ENCODE assay signal across 17 mouse cellular contexts in the genomic region with DNA sequence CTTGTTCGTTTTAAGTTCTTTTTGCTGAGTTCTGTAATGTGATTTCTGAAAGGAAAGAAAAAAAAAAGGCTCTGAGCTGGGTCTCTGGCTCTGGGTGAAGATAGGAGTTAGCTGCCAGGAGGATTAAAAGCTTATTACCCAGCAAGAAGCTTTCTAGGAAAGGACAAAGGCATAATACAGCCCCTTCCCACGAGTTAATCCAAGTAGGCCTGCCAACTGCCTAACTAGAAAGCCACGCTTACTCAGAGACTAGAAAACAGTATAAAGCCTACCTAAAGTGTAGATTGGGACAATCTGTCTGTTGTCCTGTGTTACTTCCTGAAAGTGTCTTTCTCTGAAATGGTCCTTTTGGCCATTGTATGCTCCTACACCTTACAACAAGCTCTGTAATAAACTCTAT.
"Had no signal": no experiment of that assay in that cellular context is flagged by ENCODE, and none has a peak within 500 bp of the region (broad histone marks: within the 10 kb centered on the region; RNA-seq: fewer than 3 reads in every experiment).

No protein-coding gene starts in this region.

- DNase-seq: kidney, adult 8-10 months; kidney, postnatal 25 days; lung, embryonic 14.5 days; lung, postnatal 14 days; right cerebral cortex, postnatal 4 days; spleen, adult 18-20 months; thymus, adult 2 months; thymus, postnatal 4 days had no signal

- H3K27ac ChIP-seq: left cerebral cortex, adult 2 months; limb, embryonic 10.5 days; liver, embryonic 15.5 days; macrophage; neural tube, embryonic 13.5 days; stomach, embryonic 15.5 days had no signal

- H3K4me3 ChIP-seq: left cerebral cortex, adult 2 months; limb, embryonic 10.5 days; liver, embryonic 15.5 days; megakaryocyte, embryonic 14.5 days; neural tube, embryonic 13.5 days; stomach, embryonic 15.5 days had no signal

- H3K4me1 ChIP-seq: limb, embryonic 10.5 days; liver, embryonic 15.5 days; neural tube, embryonic 13.5 days; stomach, embryonic 15.5 days had no signal

- H3K9ac ChIP-seq: liver, embryonic 15.5 days; lung, embryonic 14.5 days; neural tube, embryonic 13.5 days; stomach, embryonic 15.5 days had no signal

- ATAC-seq: intestine, postnatal 0 days had no signal

- H3K27me3 ChIP-seq: liver, embryonic 15.5 days; megakaryocyte, embryonic 14.5 days; neural tube, embryonic 13.5 days; stomach, embryonic 15.5 days had no signal

- H3K4me2 ChIP-seq: liver, embryonic 11.5 days; liver, embryonic 15.5 days; lung, embryonic 14.5 days; neural tube, embryonic 13.5 days; stomach, embryonic 15.5 days had no signal

- H3K36me3 ChIP-seq: limb, embryonic 10.5 days; liver, embryonic 15.5 days; neural tube, embryonic 13.5 days; stomach, embryonic 15.5 days had no signal

- H3K9me3 ChIP-seq: limb, embryonic 10.5 days; liver, embryonic 15.5 days; megakaryocyte, embryonic 14.5 days; neural tube, embryonic 13.5 days; stomach, embryonic 15.5 days had no signal
